Mouse (Mus musculus) limb, embryonic 13.5 days (tissue): ENCODE measurements around the gene Wwc2. TPM values are rescaled to one million over a fixed set of nuclear protein-coding genes. Genes with fewer than 3 reads are reported as not detected.

Experiments used
- ATAC-seq: fragments of 200-750 bp; cut with Nextera tagmentation; 2 replicates; pipeline ENCODE4 v1.8.0; 2017; ENCODE audit warnings: low read depth, moderate number of reproducible peaks, moderate TSS enrichment; ENCODE audit not compliant: low FRiP score
- H3K27ac ChIP-seq: fragments of 300-500 bp; sonication (generic); 2 replicates; pipeline ENCODE4 v1.5.1; 2015; ENCODE audit warnings: inconsistent platforms, mild to moderate bottlenecking, moderate library complexity
- H3K27me3 ChIP-seq: fragments of 300-500 bp; sonication (generic); 2 replicates; pipeline ENCODE4 v1.6.1; 2015; ENCODE audit warnings: mild to moderate bottlenecking, inconsistent platforms
- H3K36me3 ChIP-seq: fragments of 300-500 bp; sonication (generic); 2 replicates; pipeline ENCODE4 v1.6.1; 2015; ENCODE audit warnings: inconsistent platforms, mild to moderate bottlenecking, moderate library complexity
- H3K4me1 ChIP-seq: fragments of 300-500 bp; sonication (generic); 2 replicates; pipeline ENCODE4 v1.6.1; 2015; ENCODE audit warnings: inconsistent platforms
- H3K4me2 ChIP-seq: fragments of 300-500 bp; sonication (generic); replicated peaks from 2 replicates; pipeline ENCODE4 v1.6.1; 2015; ENCODE audit warnings: inconsistent platforms, mild to moderate bottlenecking, moderate library complexity
- H3K4me3 ChIP-seq: fragments of 300-500 bp; sonication (generic); 2 replicates; pipeline ENCODE4 v1.5.1; 2015; ENCODE audit warnings: moderate library complexity, mild to moderate bottlenecking, inconsistent platforms
- H3K9ac ChIP-seq: fragments of 300-500 bp; sonication (generic); 2 replicates; pipeline ENCODE4 v1.6.1; 2015; ENCODE audit warnings: mild to moderate bottlenecking, inconsistent platforms
- H3K9me3 ChIP-seq: fragments of 300-500 bp; sonication (generic); 2 replicates; pipeline ENCODE4 v1.6.1; 2016; ENCODE audit warnings: inconsistent platforms
- WGBS: fragments of 180-500 bp; shearing (Covaris S2); methylation state at CpG from one replicate; pipeline ENCODE4 v1.1.7; 2015; 5-methylcytosine and 5-hydroxymethylcytosine counted together
- polyA plus RNA-seq: library from polyadenylated mRNA; unstranded; fragments of >200 nt; fragmentation: Nextera tagmentation; extraction: Ambion mirVana; gene quantifications from 2 replicates; pipeline ENCODE4 v1.2.1, GENCODE M21; 2015

The Wwc2 gene
- 12.0 and 12.2 TPM in 2 replicates for polyA plus RNA-seq

GRCm38 (mm10) chr8:47990911-47991820, at the start of gene Wwc2:
Gene Wwc2 (minus strand): TSS chr8:47990924.
- Histone ChIP-seq H3K27ac (peak within 1 kb of the TSS; percentile 93), H3K4me2 (peak within 1 kb of the TSS; percentile 94), H3K4me1 (peaks cover 54% of the 10 kb centered on the region), H3K9me3 (no peaks in the 10 kb centered on the region), H3K4me3 (peak within 1 kb of the TSS; percentile 93), H3K36me3 (no peaks in the 10 kb centered on the region), H3K27me3 (no peaks in the 10 kb centered on the region), H3K9ac (peak within 1 kb of the TSS; percentile 94)
- 1% methylated on average over 37 of the region's 46 CpGs for WGBS
- peak; percentile 64 for ATAC-seq

DNA sequence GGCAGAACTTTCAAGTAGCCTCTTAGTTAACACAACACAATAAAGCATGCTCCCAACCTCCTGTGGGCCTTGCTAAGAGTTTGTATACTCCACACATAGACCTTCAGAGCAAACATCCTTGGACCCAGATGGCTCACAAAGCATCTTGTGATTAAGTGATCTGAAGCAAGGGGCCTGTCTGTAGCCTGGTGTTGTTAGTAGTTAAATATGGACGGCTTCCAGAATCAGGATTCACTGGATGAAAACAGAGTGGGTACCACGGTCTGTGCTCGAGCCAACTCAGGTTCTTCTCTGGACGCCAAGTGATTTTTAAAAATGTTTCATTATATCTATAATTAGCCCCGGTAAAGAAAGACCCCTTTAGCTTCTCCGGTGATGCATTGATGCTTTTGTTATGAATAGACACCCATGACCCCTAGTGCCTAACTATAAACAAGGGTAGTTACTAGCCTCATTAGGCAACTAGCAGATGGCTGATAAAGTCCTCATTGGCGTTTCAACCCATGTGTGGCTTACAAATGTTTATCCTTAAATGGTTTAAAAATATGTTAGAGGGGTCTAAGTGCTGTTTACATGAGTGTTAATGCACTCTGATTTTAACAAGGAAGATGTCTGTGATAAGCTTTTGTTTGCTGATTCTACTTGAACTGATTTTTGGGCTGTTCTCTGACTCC, 47.7 kb upstream of the Wwc2 start:
- 67% methylated on average over 7 of the region's 7 CpGs for WGBS
- no peak for ATAC-seq
- H3K4me1 ChIP-seq = no peaks in the 10 kb centered on the region
- no peak overlapping the region for H3K4me2 ChIP-seq
- H3K27me3 ChIP-seq = no peaks in the 10 kb centered on the region
- H3K36me3 ChIP-seq = no peaks in the 10 kb centered on the region
- no peak overlapping the region for H3K9ac ChIP-seq
- no peaks in the 10 kb centered on the region for H3K9me3 ChIP-seq
- H3K4me3 ChIP-seq = no peak overlapping the region
- no peak overlapping the region for H3K27ac ChIP-seq

DNA sequence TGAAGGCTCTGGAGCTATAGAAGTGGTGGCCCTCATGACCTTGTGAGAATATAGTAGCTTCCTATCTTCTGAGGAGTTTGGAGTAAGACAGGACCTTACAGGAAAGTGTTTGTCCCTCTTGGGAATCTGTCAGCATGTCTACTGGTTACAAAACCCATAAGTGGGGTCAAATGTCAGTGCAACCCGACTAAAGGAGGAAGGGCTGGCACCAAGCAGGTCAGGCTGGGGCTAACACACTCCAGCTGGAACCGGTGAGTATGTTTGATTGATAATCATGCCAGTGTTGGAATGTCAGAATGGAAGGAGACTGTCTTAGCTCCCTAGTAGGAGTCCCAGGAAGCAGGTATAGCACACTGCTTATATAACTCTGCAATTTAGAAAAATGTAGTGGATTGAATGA, 41.3 kb upstream of the Wwc2 start:
- H3K27me3 ChIP-seq = no peaks in the 10 kb centered on the region
- H3K4me3 ChIP-seq = no peak overlapping the region
- WGBS = 5% methylated on average over 2 of the region's 2 CpGs
- no peaks in the 10 kb centered on the region for H3K36me3 ChIP-seq
- no peaks in the 10 kb centered on the region for H3K4me1 ChIP-seq
- no peak for ATAC-seq
- no peaks in the 10 kb centered on the region for H3K9me3 ChIP-seq
- H3K9ac ChIP-seq = no peak overlapping the region
- no peak overlapping the region for H3K4me2 ChIP-seq
- no peak overlapping the region for H3K27ac ChIP-seq

DNA sequence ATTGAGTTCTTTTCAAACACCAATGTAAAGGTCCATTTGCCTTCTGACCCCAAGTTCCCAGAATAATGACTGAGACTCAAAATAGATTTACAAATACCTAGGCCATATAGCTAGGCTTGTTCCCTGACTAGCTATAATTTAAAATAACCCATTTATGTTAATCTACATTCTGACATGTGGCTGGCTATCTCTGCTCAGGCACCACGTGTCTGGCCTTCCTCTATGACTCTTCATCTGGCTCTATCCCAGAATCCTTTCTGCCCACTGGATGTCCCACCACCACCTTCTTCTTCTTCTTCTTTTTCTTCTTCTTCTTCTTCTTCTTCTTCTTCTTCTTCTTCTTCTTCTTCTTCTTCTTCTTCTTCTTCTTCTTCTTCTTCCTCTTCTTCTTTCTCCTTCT, 39.9 kb upstream of the Wwc2 start:
- 79% methylated on average over 1 of the region's 1 CpGs for WGBS
- H3K36me3 ChIP-seq = no peaks in the 10 kb centered on the region
- no peak for ATAC-seq
- no peak overlapping the region for H3K4me2 ChIP-seq
- H3K4me3 ChIP-seq = no peak overlapping the region
- H3K27ac ChIP-seq = no peak overlapping the region
- no peaks in the 10 kb centered on the region for H3K4me1 ChIP-seq
- H3K27me3 ChIP-seq = no peaks in the 10 kb centered on the region
- H3K9me3 ChIP-seq = no peaks in the 10 kb centered on the region
- H3K9ac ChIP-seq = no peak overlapping the region

GRCm38 (mm10) chr8:48026796-48027195, 36.1 kb upstream of the Wwc2 start:
- Histone ChIP-seq H3K4me1 (no peaks in the 10 kb centered on the region), H3K27me3 (no peaks in the 10 kb centered on the region), H3K9me3 (no peaks in the 10 kb centered on the region), H3K36me3 (no peaks in the 10 kb centered on the region), H3K9ac (no peak overlapping the region), H3K4me3 (no peak overlapping the region), H3K27ac (no peak overlapping the region), H3K4me2 (no peak overlapping the region)
- 44% methylated on average over 11 of the region's 11 CpGs for WGBS
- no peak for ATAC-seq

DNA sequence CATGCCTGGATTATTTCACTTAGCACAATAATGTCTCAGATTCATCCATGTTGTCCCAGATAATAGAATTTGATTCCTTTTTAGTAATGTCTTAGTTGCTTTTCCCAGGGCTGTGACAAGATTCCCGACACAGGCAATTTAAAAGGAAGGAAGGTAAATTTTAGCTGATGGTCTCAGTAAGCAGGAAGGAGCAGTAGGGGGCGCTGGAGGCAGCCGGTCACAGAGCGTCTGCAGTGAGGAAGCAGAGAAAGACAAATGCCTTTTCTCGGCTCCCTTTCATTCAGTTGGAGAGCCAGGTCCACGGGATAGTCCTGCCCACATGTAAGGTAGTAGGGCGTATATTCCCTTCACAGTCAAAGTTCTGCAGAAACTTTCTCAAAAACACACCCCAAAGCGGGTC, 32.5 kb upstream of the Wwc2 start:
- Histone ChIP-seq H3K27me3 (no peaks in the 10 kb centered on the region), H3K4me3 (no peak overlapping the region), H3K9me3 (no peaks in the 10 kb centered on the region), H3K27ac (no peak overlapping the region), H3K4me1 (no peaks in the 10 kb centered on the region), H3K9ac (no peak overlapping the region), H3K36me3 (no peaks in the 10 kb centered on the region), H3K4me2 (no peak overlapping the region)
- WGBS = 74% methylated on average over 8 of the region's 8 CpGs
- ATAC-seq = no peak

GRCm38 (mm10) chr8:48019737-48020136, 29.0 kb upstream of the Wwc2 start:
- Histone ChIP-seq H3K4me2 (no peak overlapping the region), H3K9me3 (0 out of 2 replicates have a peak, but pooled peaks cover 1% of the 10 kb centered on the region), H3K27me3 (no peaks in the 10 kb centered on the region), H3K36me3 (no peaks in the 10 kb centered on the region), H3K9ac (no peak overlapping the region), H3K4me1 (no peaks in the 10 kb centered on the region), H3K27ac (no peak overlapping the region), H3K4me3 (no peak overlapping the region)
- no peak for ATAC-seq
- WGBS = 79% methylated on average over 2 of the region's 2 CpGs

DNA sequence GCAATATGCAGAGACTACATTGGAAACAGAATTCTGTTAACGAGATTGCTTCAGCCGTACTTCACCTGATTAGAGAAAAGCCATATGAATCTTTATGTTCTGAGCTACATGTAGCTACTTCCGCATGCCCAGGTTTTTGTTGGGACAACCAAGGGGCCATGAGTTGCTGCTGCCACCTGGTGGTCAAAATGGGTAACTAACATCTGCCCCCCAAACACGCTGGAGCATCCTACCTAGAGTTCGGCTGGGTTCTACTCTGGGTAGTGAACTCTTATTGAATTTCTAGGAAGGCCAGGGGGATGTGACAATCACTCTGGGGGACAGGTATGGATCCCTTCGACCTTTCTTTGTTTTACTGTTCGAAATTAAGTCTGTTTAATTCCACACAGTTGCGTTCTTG, 25.8 kb upstream of the Wwc2 start:
- H3K4me1 ChIP-seq = no peaks in the 10 kb centered on the region
- H3K27ac ChIP-seq = no peak overlapping the region
- 19% methylated on average over 8 of the region's 8 CpGs for WGBS
- H3K4me2 ChIP-seq = no peak overlapping the region
- H3K9ac ChIP-seq = no peak overlapping the region
- ATAC-seq = peak; percentile 51; the same call in 1 of the 2 replicates
- no peak overlapping the region for H3K4me3 ChIP-seq
- H3K27me3 ChIP-seq = no peaks in the 10 kb centered on the region
- no peaks in the 10 kb centered on the region for H3K36me3 ChIP-seq
- H3K9me3 ChIP-seq = 0 out of 2 replicates have a peak, but pooled peaks cover 4% of the 10 kb centered on the region

DNA sequence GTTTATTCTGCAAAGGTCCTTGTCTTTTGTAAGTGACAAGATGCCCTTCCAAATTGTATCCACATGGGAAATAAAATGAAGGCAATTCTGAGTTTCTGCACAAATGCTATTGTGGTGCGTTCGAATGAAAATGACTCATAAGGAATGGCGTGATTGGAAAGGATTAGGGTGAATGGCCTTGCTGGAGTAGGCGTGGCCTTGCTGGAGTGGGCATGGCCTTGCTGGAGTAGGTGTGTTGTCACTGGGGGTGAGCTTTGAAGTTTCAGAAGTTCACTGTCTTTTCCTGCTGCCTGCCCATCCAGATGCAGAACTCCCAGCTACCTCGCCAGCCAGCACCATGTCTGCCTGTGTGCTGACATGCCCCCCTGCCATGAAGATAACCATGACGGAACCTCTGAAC, 23.7 kb upstream of the Wwc2 start:
- no peaks in the 10 kb centered on the region for H3K4me1 ChIP-seq
- 0 out of 2 replicates have a peak, but pooled peaks cover 4% of the 10 kb centered on the region for H3K9me3 ChIP-seq
- no peak overlapping the region for H3K27ac ChIP-seq
- no peaks in the 10 kb centered on the region for H3K36me3 ChIP-seq
- no peak overlapping the region for H3K4me3 ChIP-seq
- H3K4me2 ChIP-seq = no peak overlapping the region
- H3K9ac ChIP-seq = no peak overlapping the region
- no peak for ATAC-seq
- no peaks in the 10 kb centered on the region for H3K27me3 ChIP-seq
- WGBS = 89% methylated on average over 6 of the region's 6 CpGs

DNA sequence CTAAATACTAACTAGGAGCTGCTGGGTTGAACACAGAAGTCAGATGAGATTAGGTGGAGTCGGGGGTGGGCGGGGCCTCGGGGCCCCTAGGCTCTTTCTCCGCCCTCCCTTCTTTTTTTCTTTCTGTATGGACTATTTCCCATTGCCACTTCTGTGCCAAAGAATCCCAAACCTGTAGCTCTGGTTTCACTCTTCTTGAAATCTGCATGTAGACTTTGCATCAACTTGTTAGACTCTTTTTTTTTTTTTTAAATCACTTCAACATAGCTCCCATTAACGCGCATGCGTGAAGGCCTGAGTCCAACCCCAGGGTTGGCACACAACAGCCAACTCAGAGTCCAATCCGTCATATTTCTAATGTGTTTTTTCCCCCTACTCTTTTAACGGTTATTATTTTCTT, 22.6 kb upstream of the Wwc2 start:
- Histone ChIP-seq H3K9ac (no peak overlapping the region), H3K36me3 (no peaks in the 10 kb centered on the region), H3K9me3 (0 out of 2 replicates have a peak, but pooled peaks cover 4% of the 10 kb centered on the region), H3K4me2 (no peak overlapping the region), H3K4me3 (no peak overlapping the region), H3K27ac (no peak overlapping the region), H3K27me3 (no peaks in the 10 kb centered on the region), H3K4me1 (no peaks in the 10 kb centered on the region)
- ATAC-seq = no peak
- 84% methylated on average over 9 of the region's 9 CpGs for WGBS

GRCm38 (mm10) chr8:48011871-48012270, 21.1 kb upstream of the Wwc2 start:
- H3K9ac ChIP-seq = no peak overlapping the region
- ATAC-seq = no peak
- 0 out of 2 replicates have a peak, but pooled peaks cover 4% of the 10 kb centered on the region for H3K9me3 ChIP-seq
- H3K4me3 ChIP-seq = no peak overlapping the region
- H3K36me3 ChIP-seq = no peaks in the 10 kb centered on the region
- no peak overlapping the region for H3K27ac ChIP-seq
- 78% methylated on average over 10 of the region's 10 CpGs for WGBS
- no peaks in the 10 kb centered on the region for H3K27me3 ChIP-seq
- no peaks in the 10 kb centered on the region for H3K4me1 ChIP-seq
- H3K4me2 ChIP-seq = no peak overlapping the region

GRCm38 (mm10) chr8:48010977-48011376, 20.3 kb upstream of the Wwc2 start:
- no peaks in the 10 kb centered on the region for H3K4me1 ChIP-seq
- no peak overlapping the region for H3K4me3 ChIP-seq
- H3K27ac ChIP-seq = no peak overlapping the region
- no peaks in the 10 kb centered on the region for H3K36me3 ChIP-seq
- H3K9ac ChIP-seq = no peak overlapping the region
- H3K4me2 ChIP-seq = no peak overlapping the region
- H3K9me3 ChIP-seq = 0 out of 2 replicates have a peak, but pooled peaks cover 4% of the 10 kb centered on the region
- ATAC-seq = no peak
- 81% methylated on average over 14 of the region's 14 CpGs for WGBS
- H3K27me3 ChIP-seq = no peaks in the 10 kb centered on the region
